Mouse (Mus musculus): ENCODE measurements at regions not wholly inside any gene's neighbourhood (a gene's known extent, or its start where the extent isn't known, plus 50 kb on each side); places are given as distances from the start of the nearest gene placed in this dataset.

- DNase-seq (ENCODE audit: low spot score) = no peak
Observed at GRCm38 (mm10) chr15:69632306-69632705, 3131.6 kb upstream of the Lrrc6 start.

- no peak for DNase-seq (ENCODE audit: low spot score)
Observed at GRCm38 (mm10) chr15:69617998-69618397, 3117.3 kb upstream of the Lrrc6 start.

GRCm38 (mm10) chr15:69614048-69614447 is 3113.3 kb upstream of the Lrrc6 start:
- no peak for DNase-seq (ENCODE audit: low spot score)

GRCm38 (mm10) chr15:69591219-69592006 is 3090.7 kb upstream of the Lrrc6 start:
- no peak for DNase-seq (ENCODE audit: low spot score)

GRCm38 (mm10) chr15:69588084-69588483 is 3087.4 kb upstream of the Lrrc6 start:
- no peak for DNase-seq (ENCODE audit: low spot score)

- no peak for DNase-seq (ENCODE audit: low spot score)
Observed at GRCm38 (mm10) chr15:69576742-69577141, 3076.0 kb upstream of the Lrrc6 start.

GRCm38 (mm10) chr15:69575611-69576153 is 3075.0 kb upstream of the Lrrc6 start:
- DNase-seq (ENCODE audit: low spot score) = no peak

- no peak for DNase-seq (ENCODE audit: low spot score)
Observed at GRCm38 (mm10) chr15:69554171-69554570, 3053.5 kb upstream of the Lrrc6 start.

- no peak for DNase-seq (ENCODE audit: low spot score)
Observed at GRCm38 (mm10) chr15:69552062-69552628, 3051.4 kb upstream of the Lrrc6 start.

GRCm38 (mm10) chr15:69551012-69551411 is 3050.3 kb upstream of the Lrrc6 start:
- DNase-seq (ENCODE audit: low spot score) = no peak

GRCm38 (mm10) chr15:69526441-69527094 is 3025.9 kb upstream of the Lrrc6 start:
- DNase-seq (ENCODE audit: low spot score) = no peak

GRCm38 (mm10) chr15:69484421-69485074 is 2983.8 kb upstream of the Lrrc6 start:
- DNase-seq (ENCODE audit: low spot score) = no peak

- no peak for DNase-seq (ENCODE audit: low spot score)
Observed at GRCm38 (mm10) chr15:69483096-69483495, 2982.4 kb upstream of the Lrrc6 start.

GRCm38 (mm10) chr15:69481087-69481486 is 2980.4 kb upstream of the Lrrc6 start:
- DNase-seq (ENCODE audit: low spot score) = no peak

GRCm38 (mm10) chr15:69477050-69477449 is 2976.3 kb upstream of the Lrrc6 start:
- no peak for DNase-seq (ENCODE audit: low spot score)

GRCm38 (mm10) chr15:69469566-69469965 is 2968.9 kb upstream of the Lrrc6 start:
- no peak for DNase-seq (ENCODE audit: low spot score)

GRCm38 (mm10) chr15:69460581-69461194 is 2960.0 kb upstream of the Lrrc6 start:
- no peak for DNase-seq (ENCODE audit: low spot score)

GRCm38 (mm10) chr15:69457473-69457872 is 2956.8 kb upstream of the Lrrc6 start:
- no peak for DNase-seq (ENCODE audit: low spot score)

- DNase-seq (ENCODE audit: low spot score) = no peak
Observed at GRCm38 (mm10) chr15:69456191-69456770, 2955.6 kb upstream of the Lrrc6 start.

GRCm38 (mm10) chr15:69441008-69441407 is 2940.3 kb upstream of the Lrrc6 start:
- DNase-seq (ENCODE audit: low spot score) = peak; percentile 9

GRCm38 (mm10) chr15:69413531-69414011 is 2912.9 kb upstream of the Lrrc6 start:
- DNase-seq (ENCODE audit: low spot score) = peak; percentile 25
